Mouse (Mus musculus): ENCODE data around the gene Tamm41.
A peak's percentile ranks its signal among the peaks of the same experiment; 100 is the strongest.

Gene Tamm41

DNA sequence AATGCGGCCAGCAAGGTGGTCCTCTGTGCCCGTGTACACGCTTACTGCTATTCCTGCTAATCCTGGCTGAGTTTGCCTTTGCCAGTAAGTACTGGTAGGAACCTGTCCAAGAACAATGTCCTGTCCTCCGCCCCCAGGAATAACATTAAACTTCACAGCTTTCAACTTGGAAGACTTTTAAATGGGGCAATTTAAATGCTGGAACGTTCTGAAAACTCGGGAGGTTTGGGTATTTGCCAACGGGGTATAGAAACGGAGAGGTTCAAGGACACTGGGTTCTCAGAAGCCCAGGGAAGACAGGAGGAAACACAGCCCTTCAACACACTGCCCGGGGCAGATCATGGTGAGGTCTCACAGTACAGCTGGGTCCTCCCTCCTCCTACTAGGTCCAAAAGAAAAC lies 14.8 kb downstream of the Tamm41 start:
- DNase-seq (ENCODE audit: low spot score) = no peak

DNA sequence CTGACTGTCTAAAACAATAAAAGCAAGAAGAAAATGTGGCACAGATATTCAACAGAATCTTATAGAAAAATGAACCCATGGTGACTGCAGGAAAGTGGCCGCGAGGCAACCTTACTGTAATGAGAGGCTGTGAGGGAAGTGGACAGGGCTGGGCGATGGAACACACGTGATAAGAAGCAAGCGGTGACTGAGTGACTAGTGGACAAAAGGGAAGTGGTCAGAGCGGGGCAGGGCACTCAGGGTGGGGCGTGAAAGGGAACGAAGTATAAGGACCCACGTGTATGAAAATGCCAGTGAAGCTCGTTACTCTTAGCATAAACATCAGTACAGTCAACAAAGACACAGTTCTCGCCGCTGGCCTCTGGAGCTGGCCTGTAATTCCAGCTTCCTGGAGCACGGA lies 22.2 kb downstream of the Tamm41 start:
- DNase-seq (ENCODE audit: low spot score) = no peak

DNA sequence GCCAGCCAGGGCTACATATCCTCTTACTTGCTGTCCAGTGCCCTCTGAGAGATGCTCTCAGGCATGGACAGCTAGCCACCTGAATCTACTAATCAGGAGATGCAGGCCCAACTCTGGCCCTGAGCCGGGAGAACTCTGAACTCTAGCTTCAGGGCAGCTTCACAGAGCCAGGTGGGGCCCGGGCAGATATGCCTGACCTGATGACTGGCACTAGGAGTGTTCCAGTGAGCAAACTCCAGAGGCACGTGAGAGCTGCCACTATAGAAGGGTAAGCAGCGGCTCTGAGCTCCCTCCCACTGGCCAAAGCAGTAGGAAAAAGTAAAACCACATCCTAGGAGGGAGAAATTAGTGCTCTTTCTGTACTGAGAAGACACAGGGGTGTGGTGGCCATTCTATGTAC lies 24.1 kb downstream of the Tamm41 start:
- no peak for DNase-seq (ENCODE audit: low spot score)

GRCm38 (mm10) chr6:115011792-115012191 lies 25.9 kb downstream of the Tamm41 start:
- no peak for DNase-seq (ENCODE audit: low spot score)

GRCm38 (mm10) chr6:115010815-115011214 lies 26.9 kb downstream of the Tamm41 start:
- DNase-seq (ENCODE audit: low spot score) = no peak

- no peak for DNase-seq (ENCODE audit: low spot score)
Observed at GRCm38 (mm10) chr6:115010304-115010703, 27.4 kb downstream of the Tamm41 start.

DNA sequence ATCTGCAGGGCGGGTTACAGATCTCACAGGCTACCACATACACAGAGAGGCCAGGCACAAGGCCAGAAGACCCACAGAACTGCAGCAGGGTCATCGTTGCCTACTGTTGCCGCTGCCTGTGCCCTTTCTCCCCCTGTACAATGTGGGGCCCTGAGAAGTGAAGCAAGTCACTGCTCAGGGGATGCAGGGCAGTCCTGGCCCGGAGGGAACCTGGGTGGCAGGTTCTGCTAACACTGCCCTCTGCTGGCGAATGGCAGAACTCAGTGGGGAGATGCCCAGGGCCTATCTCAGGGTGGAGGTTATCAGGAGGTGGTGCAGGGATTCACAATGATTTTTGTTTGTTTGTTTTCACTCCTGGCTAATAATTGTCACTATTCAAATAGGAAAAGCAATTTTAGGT lies 29.9 kb downstream of the Tamm41 start:
- DNase-seq (ENCODE audit: low spot score) = peak; percentile 21

GRCm38 (mm10) chr6:115006948-115007347 lies 30.7 kb downstream of the Tamm41 start:
- DNase-seq (ENCODE audit: low spot score) = no peak

GRCm38 (mm10) chr6:115006065-115006464 lies 31.6 kb downstream of the Tamm41 start:
- DNase-seq (ENCODE audit: low spot score) = no peak

DNA sequence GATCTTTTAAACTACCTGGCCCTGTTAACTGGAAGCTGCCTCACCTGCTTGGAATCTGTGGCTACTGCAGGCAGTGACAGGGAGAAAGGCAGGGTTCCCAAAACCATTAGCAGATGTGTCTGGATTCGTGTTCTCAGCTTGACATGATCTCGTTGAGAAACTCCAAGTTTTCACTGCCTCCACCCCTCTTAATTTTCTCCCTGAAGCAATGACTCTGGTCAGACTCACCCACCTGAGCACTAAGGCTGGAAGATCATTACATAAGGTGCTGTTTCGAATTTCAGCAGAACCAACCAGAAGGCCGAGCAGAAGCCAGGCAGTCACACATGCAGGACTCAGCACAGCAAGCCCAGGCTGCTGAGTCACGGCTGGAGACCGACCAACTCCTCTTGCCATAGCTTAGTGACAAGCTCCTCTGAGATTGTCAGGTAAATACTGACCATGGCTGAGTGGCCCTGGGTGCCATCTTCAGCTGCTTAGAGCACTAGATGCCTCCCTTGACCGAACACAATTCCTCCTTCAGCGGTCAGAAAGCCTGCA lies 32.3 kb downstream of the Tamm41 start:
- DNase-seq (ENCODE audit: low spot score) = no peak

GRCm38 (mm10) chr6:115004636-115005035 lies 33.0 kb downstream of the Tamm41 start:
- no peak for DNase-seq (ENCODE audit: low spot score)

DNA sequence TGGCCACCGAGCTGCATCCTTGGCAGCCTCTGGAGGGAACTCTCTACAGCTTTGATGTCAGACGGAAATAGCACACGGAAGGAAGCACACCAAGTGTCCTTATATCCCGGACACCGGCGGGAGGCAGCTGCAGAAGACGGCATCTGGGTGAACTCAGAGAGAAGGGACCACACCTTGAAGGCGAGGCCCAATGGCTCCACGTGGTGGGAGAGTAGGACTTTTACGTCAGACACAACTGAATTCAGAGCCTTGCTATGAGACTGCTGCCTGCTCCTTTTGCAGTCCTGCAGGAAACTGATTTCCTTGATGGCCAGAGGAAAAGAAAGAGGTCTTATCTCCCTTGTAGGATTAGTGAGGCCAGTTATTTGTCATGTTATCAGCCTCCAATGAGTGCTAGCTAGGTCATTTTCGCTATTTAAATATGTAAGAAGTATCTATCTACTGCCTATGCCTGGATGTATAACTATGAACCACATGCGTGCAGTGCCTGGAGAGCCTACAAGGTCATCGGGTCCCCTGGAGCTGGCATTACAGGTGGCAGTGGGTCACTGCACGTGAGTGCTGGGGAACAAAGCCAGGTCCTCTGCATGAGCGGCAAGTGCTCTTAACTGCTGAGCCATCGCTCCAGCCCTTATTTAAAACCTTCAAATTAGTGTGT lies 39.2 kb downstream of the Tamm41 start:
- DNase-seq (ENCODE audit: low spot score) = no peak

DNA sequence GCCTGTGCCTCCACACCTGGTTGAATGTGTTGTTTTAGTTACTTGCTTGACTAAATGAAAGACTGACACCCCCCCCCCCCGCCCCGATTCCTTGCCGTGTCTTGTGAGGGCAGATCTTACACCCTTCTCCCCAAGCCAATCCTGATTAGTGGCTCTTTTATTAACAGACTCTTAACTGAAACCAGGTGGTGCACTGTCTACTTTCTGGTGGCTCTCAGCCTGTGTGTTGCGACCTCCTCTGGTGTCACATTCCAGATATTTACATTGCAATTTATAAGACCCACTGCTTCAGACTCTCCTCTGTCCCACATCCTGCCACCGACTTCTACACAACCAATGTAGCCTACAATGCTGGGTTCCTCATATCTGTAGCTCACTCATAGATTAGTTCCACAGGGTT lies 40.2 kb downstream of the Tamm41 start:
- no peak for DNase-seq (ENCODE audit: low spot score)

DNA sequence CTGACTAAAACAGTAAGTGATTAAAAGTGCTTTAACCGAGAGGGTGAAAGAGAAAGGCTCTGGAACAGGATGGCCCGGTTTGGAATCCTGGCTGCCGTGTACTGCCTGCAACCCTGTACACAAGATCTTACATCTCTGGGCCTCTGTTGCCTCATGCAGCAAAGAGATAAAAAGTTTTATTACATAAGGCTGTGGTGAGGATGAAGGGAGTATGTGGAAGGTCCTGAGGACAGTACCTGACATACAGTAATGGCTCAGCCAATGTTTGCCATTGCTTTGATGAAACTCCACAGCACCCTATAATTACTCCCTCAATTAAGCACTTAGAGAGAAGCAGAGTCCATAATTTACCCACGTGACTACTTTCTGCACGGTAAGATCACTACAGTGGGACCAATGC lies 40.8 kb downstream of the Tamm41 start:
- DNase-seq (ENCODE audit: low spot score) = no peak

DNA sequence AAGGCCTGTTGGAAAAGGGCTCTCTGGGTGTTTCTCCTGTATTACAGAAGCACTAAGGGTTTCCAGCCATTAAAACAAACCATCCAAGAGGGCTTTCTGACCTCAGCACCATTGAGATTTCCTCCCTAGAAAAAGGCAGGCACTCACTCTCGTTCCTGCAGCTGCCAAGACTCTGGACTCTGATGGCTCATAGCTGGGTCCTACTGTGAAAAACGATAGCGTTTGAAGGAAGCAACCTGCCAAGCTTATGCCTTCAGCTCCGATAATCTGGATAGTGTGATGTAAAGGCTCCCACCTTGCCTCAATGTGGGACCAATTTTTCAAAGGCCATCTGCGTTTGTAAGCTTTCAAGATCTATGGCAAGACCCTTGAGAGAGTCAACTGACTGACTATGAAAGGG lies 43.6 kb downstream of the Tamm41 start:
- DNase-seq (ENCODE audit: low spot score) = no peak

DNA sequence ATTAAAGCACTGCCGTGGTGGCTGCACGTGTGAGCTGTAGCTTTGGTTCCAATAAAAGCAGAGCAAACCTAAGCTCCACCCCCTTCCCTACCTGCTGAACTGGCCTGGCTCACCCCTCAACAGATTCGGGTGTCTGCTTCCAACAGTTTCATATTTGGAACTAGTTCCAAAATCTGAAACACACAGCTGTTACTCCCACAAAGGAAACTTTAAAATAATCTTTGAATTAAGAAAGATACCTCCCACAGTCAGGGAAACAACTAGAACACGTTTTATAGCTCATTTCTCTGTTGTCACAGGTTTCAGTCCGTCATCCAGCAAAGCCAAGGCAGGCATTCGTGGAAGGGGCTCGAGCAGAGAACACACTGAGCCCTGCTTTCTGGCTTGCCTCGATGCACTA lies 44.0 kb downstream of the Tamm41 start:
- no peak for DNase-seq (ENCODE audit: low spot score)

DNA sequence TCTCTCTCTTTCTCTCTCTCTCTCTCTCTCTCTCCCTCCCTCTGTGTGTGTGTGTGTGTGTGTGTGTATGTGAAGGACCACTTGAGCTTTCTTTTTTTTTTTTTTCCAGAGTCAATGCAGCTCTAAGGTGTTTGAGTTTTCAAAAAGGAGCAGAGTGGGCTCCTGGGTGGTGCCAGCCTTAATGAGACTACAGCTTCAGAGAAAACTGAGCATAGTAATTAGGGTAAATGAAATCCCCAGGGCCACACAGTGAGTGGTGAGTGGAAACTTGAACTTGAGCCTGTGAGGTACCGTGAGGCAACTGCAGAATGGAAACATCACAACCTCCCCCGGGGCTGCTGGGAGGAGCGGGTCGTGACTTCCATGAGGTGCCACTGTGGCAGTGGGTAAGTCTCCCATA lies 45.8 kb downstream of the Tamm41 start:
- no peak for DNase-seq (ENCODE audit: low spot score)

- no peak for DNase-seq (ENCODE audit: low spot score)
Observed at GRCm38 (mm10) chr6:114988619-114988980, 49.1 kb downstream of the Tamm41 start.

DNA sequence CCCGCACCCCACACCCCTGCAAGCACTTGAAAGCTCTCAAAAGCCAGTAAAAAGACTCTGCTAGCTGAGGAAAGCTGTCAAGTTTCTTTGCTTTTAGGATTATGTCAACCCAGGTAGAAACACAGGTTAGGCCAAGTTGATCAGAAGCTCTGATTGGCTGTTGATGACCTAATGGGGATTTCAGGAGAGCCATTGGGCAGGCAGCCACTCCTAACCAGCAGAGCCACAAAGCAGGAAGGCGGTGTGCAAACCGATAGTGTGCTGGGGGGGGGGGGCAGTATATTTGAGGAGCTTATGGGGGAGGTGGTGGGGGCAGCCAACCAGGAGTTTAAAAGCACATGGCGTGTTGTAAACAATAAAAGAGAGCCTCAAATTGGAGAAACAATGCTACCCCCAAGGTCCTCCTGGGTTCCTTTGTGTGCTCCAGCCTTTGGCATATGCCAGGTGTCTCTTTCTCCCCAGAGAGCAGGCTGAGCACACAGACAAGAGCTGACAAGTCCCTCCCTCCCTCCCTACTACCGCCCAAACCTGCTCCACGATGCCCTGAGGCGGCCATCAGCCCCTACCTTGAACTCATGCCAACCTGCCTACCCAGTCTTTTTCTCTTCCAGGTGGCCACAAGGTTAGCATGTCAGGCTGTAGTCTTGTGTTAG lies 49.6 kb downstream of the Tamm41 start:
- DNase-seq (ENCODE audit: low spot score) = no peak

DNA sequence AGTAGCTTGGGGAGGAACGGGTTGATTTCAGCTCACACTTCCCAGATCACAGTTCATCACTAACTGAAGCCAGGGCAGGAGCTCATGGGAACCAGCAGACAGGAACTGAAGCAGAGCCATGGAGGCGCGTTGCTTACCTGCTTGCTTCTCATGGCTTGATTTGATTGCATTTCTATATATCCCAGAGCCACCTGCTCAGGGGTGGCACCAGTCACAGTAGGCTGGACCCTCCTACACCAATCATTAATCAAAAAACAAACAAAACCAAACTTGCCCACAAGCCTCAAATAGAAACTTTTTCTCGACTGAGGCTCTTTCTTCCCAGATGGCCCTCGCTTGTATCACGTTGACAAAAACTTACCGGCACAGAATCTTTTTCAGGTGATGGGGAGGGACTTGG lies 55.0 kb downstream of the Tamm41 start:
- no peak for DNase-seq (ENCODE audit: low spot score)

DNA sequence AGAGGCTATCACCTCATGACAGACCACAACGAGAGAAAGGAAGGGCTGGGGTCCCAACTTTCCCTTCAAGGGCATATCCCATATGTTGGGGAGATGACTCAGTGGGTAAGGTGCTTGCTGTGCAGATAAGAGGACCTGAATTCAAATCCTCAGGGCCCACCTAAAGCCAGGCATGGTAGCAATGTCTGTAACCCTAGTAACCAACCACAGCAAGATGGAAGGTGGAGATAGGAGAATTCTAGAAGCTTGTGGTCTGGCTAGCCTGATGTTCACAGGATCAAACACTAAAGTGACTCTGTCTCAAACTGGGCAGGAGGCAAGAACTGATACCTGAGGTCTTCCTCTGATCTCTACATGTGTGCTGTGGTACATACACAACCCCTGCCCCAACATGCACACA lies 58.0 kb downstream of the Tamm41 start:
- no peak for DNase-seq (ENCODE audit: low spot score)

GRCm38 (mm10) chr6:114976915-114977419 lies 60.7 kb downstream of the Tamm41 start:
- DNase-seq (ENCODE audit: low spot score) = no peak

DNA sequence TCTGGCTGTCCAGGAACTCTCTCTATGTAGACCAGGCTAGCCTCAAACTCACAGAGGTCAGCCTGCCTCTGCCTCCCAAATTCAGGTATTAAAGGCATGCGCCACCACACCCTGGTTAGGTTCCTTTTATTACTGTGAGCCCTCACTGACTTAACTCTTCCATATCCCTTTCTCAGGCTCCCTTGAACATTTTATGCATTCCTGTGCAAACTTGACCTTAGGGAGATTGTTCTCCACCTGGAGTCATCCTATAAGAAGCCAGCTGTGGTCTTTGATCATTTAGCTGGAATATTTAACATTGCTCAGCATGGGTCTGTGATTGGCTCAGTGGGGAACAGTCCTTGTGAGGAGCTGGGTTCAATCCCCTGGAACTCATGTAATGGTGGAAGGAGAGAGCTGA lies 63.3 kb downstream of the Tamm41 start:
- no peak for DNase-seq (ENCODE audit: low spot score)

DNA sequence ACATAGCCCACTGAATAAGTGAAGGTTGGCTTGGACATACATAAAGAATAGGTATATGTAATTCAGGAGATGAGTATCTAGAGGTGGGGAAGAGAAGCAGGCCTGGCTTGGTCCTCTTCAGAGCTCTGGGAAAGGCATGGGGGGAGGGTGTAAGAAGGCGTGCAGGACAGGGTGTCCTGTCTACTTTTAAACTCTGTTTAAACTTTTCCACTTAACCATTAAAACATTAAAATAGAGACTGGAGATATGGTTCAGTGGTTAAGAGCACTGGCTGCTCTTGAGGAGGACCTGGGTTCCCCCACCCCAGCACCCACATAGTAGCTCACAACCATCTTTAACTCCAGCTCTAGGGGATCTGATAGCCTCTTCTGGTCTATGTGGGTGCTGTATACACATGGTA lies 64.7 kb downstream of the Tamm41 start:
- DNase-seq (ENCODE audit: low spot score) = no peak

All from ovary, adult 18-20 months (tissue).